Mouse (Mus musculus): ENCODE data around the gene Lrg1.
"Not testable (repeated sequence)": the region's sequence is repeated elsewhere in the genome, so short reads cannot be mapped to it uniquely, and the experiment has no call there.

The Lrg1 gene

GRCm38 (mm10) chr17:56108334-56109044, 13.3 kb downstream of the Lrg1 start:
- DNase-seq, result no peak

GRCm38 (mm10) chr17:56107736-56108135, 14.1 kb downstream of the Lrg1 start:
- DNase-seq, result no peak

GRCm38 (mm10) chr17:56106981-56107380, 14.8 kb downstream of the Lrg1 start:
- no peak for DNase-seq

- DNase-seq, result not testable (repeated sequence)
Measured at GRCm38 (mm10) chr17:56106436-56106835, 15.4 kb downstream of the Lrg1 start.

- not testable (repeated sequence) for DNase-seq
Measured at GRCm38 (mm10) chr17:56104821-56105220, 17.0 kb downstream of the Lrg1 start.

- no peak for DNase-seq
Measured at GRCm38 (mm10) chr17:56103465-56104285, 18.1 kb downstream of the Lrg1 start.

GRCm38 (mm10) chr17:56102927-56103326, 18.9 kb downstream of the Lrg1 start:
- DNase-seq, result no peak

GRCm38 (mm10) chr17:56102158-56102557, 19.6 kb downstream of the Lrg1 start:
- no peak for DNase-seq

GRCm38 (mm10) chr17:56100811-56101210, 21.0 kb downstream of the Lrg1 start:
- no peak for DNase-seq

GRCm38 (mm10) chr17:56098711-56099572, 22.9 kb downstream of the Lrg1 start:
- no peak for DNase-seq

- DNase-seq, result no peak
Measured at GRCm38 (mm10) chr17:56098180-56098579, 23.6 kb downstream of the Lrg1 start.

- DNase-seq, result no peak
Measured at GRCm38 (mm10) chr17:56096883-56097282, 24.9 kb downstream of the Lrg1 start.

GRCm38 (mm10) chr17:56092794-56093193, 29.0 kb downstream of the Lrg1 start:
- DNase-seq, result no peak

- no peak for DNase-seq
Measured at GRCm38 (mm10) chr17:56092312-56092711, 29.5 kb downstream of the Lrg1 start.

GRCm38 (mm10) chr17:56080781-56081585, 40.8 kb downstream of the Lrg1 start:
- DNase-seq, result no peak

- DNase-seq, result peak; percentile 9
Measured at GRCm38 (mm10) chr17:56079921-56080320, 41.9 kb downstream of the Lrg1 start.

- DNase-seq, result peak; percentile 99 to 100
Measured at GRCm38 (mm10) chr17:56078880-56079795, 42.7 kb downstream of the Lrg1 start, which contains the start of gene Hdgfl2. Gene Hdgfl2, plus strand, starts transcription at chr17:56079634.

- peak in 1 of 2 experiments; percentile 16 for DNase-seq
Measured at GRCm38 (mm10) chr17:56078361-56078760, 43.4 kb downstream of the Lrg1 start.

GRCm38 (mm10) chr17:56077523-56077922, 44.3 kb downstream of the Lrg1 start:
- DNase-seq, result no peak

- peak; percentile 97 for DNase-seq
Measured at GRCm38 (mm10) chr17:56074827-56075208, 47.0 kb downstream of the Lrg1 start, which contains the start of gene Ubxn6. Gene Ubxn6, minus strand, starts transcription at chr17:56075028.
